10 mouse cellular contexts compared by ENCODE assay signal in genomic region chr17:35701203-35701977, GRCm38 (mm10). TPM values are rescaled to one million over a fixed set of nuclear protein-coding genes. Genes with fewer than 3 reads are reported as not detected.
DNase-seq lines count a peak whose midpoint lies in the region; ATAC-seq and TF ChIP-seq lines count a peak whose summit lies in the region.
"Had no signal": no experiment of that assay in that cellular context is flagged by ENCODE, and none has a peak within 500 bp of the region (broad histone marks: within the 10 kb centered on the region; RNA-seq: fewer than 3 reads in every experiment).

No protein-coding gene starts in this region.

- peak overlapping the region; percentile 83 for H3K4me2 ChIP-seq in lung, embryonic 14.5 days
- H3K4me2 ChIP-seq in liver, embryonic 14.5 days (ENCODE audit: low read depth): peak overlapping the region; percentile 56
- peak overlapping the region; percentile 72 for H3K4me2 ChIP-seq in stomach, embryonic 16.5 days (ENCODE audit: low read depth, low read length)

- H3K4me1 ChIP-seq in lung, embryonic 14.5 days (ENCODE audit: insufficient read depth): peaks cover 39% of the 10 kb centered on the region
- H3K4me1 ChIP-seq in cortical plate, adult 2 months (ENCODE audit: control insufficient read depth, insufficient read depth, low read length): peaks cover 11% of the 10 kb centered on the region
- peaks cover 0 to 3% of the 10 kb centered on the region in 2 experiments; a peak in 1 of 4 replicates for H3K4me1 ChIP-seq in liver, embryonic 14.5 days (replicated peaks; ENCODE audit: control insufficient read depth in 2 of 2, insufficient read depth in 2 of 2, low read length in 1 of 2)
- H3K4me1 ChIP-seq in stomach, embryonic 16.5 days (ENCODE audit: control insufficient read depth, insufficient read depth, low read length): peaks cover 43% of the 10 kb centered on the region

- TF ChIP-seq EP300 in liver, embryonic 14.5 days (IDR thresholded peaks at IDR 0.05; ENCODE audit: low read depth): no peak

- H3K9me3 ChIP-seq in lung, embryonic 14.5 days (ENCODE audit: low read depth, low read length): no peaks in the 10 kb centered on the region
- H3K9me3 ChIP-seq in liver, embryonic 14.5 days (ENCODE audit: control insufficient read depth, low read length): no peaks in the 10 kb centered on the region
- no peaks in the 10 kb centered on the region for H3K9me3 ChIP-seq in stomach, embryonic 16.5 days (replicated peaks; ENCODE audit: control insufficient read depth, low read length)

- WGBS in lung, embryonic 14.5 days: 3% methylated on average over 16 of the region's 16 CpGs
- WGBS in liver, embryonic 14.5 days (ENCODE audit: insufficient replicate concordance): 5% methylated on average over 16 of the region's 16 CpGs
- under 1% methylated on average over 16 of the region's 16 CpGs for WGBS in stomach, embryonic 16.5 days

- 0 out of 2 replicates have a peak, but pooled peaks cover 2% of the 10 kb centered on the region for H3K36me3 ChIP-seq in lung, embryonic 14.5 days (ENCODE audit: insufficient read depth)
- no peaks in the 10 kb centered on the region for H3K36me3 ChIP-seq in liver, embryonic 14.5 days (replicated peaks; ENCODE audit: control insufficient read depth, insufficient read depth, low read depth)
- no peaks in the 10 kb centered on the region for H3K36me3 ChIP-seq in stomach, embryonic 16.5 days (ENCODE audit: control insufficient read depth, insufficient read depth, low read length)

- no peak for TF ChIP-seq POLR2A in cortical plate, adult 2 months (IDR thresholded peaks at IDR 0.05; ENCODE audit: extremely low read depth, insufficient read depth, low read length)

- H3K27me3 ChIP-seq in lung, embryonic 14.5 days (ENCODE audit: insufficient read depth, low read length): no peaks in the 10 kb centered on the region; the same call in 1 of the 2 replicates
- peaks cover 75% of the 10 kb centered on the region for H3K27me3 ChIP-seq in liver, embryonic 14.5 days (ENCODE audit: control insufficient read depth, insufficient read depth, low read length)
- no peaks in the 10 kb centered on the region for H3K27me3 ChIP-seq in stomach, embryonic 16.5 days (ENCODE audit: control insufficient read depth, insufficient read depth, low read length)

- H3K27ac ChIP-seq in lung, embryonic 14.5 days (ENCODE audit: low read depth): peak overlapping the region; percentile 97
- peak overlapping the region; percentile 85 for H3K27ac ChIP-seq in cortical plate, adult 2 months (ENCODE audit: insufficient read depth, low read length)
- no peak overlapping the region for H3K27ac ChIP-seq in liver, embryonic 14.5 days
- peak overlapping the region; percentile 100 for H3K27ac ChIP-seq in stomach, embryonic 16.5 days (ENCODE audit: low read length)

- peak; percentile 60 for DNase-seq in lung, embryonic 14.5 days
- DNase-seq in lung, postnatal 10 days: no peak
- DNase-seq in heart, postnatal 4 days: peak; percentile 59
- no peak for DNase-seq in liver, embryonic 14.5 days (ENCODE audit: low read depth in 3 of 3, low spot score in 3 of 3)
- DNase-seq in spleen, postnatal 14 days (ENCODE audit: low spot score in 2 of 2): no peak
- DNase-seq in c-Kit-positive CD71-positive TER-119-positive erythroid progenitor cells, embryonic 14.5 days (ENCODE audit: low spot score): no peak

- peak overlapping the region; percentile 75 for H3K9ac ChIP-seq in lung, embryonic 14.5 days
- no peak overlapping the region for H3K9ac ChIP-seq in liver, embryonic 14.5 days (replicated peaks)
- peak overlapping the region; percentile 89 for H3K9ac ChIP-seq in stomach, embryonic 16.5 days (ENCODE audit: low read length)

- peak overlapping the region; percentile 61 for H3K4me3 ChIP-seq in lung, embryonic 14.5 days (ENCODE audit: low read depth, low read length)
- H3K4me3 ChIP-seq in cortical plate, adult 2 months (ENCODE audit: insufficient read depth, low read length): peak overlapping the region; percentile 54
- H3K4me3 ChIP-seq in liver, embryonic 14.5 days (ENCODE audit: insufficient read depth in 1 of 2, low read depth in 2 of 2, low read length in 2 of 2): peak overlapping the region; percentile 20 to 49
- peak overlapping the region; percentile 74 for H3K4me3 ChIP-seq in stomach, embryonic 16.5 days (replicated peaks; ENCODE audit: low read length)

- ATAC-seq in lung, embryonic 14.5 days (ENCODE audit: insufficient read depth): no peak
- ATAC-seq in liver, embryonic 14.5 days (ENCODE audit: insufficient read depth): no peak
- no peak for ATAC-seq in stomach, embryonic 16.5 days (ENCODE audit: insufficient read depth, low FRiP score)

- TF ChIP-seq CTCF in lung, embryonic 14.5 days (IDR thresholded peaks at IDR 0.05; ENCODE audit: low read depth): no peak
- TF ChIP-seq CTCF in cortical plate, adult 2 months (IDR thresholded peaks at IDR 0.05; ENCODE audit: extremely low read depth, insufficient read depth, low read length): no peak
- no peak for TF ChIP-seq CTCF in liver, embryonic 14.5 days (IDR thresholded peaks at IDR 0.05; ENCODE audit: low read depth)

RNA-seq across cellular contexts. Expression of gene Ddr1, which starts 3.0 kb away (rescaled TPM):
- 32.9 and 38.2 TPM in 2 replicates for polyA plus RNA-seq in lung, embryonic 14.5 days (2014; fragmentation: Nextera tagmentation; extraction: Ambion mirVana)
- 42.8 and 44.9 TPM in 2 replicates for polyA plus RNA-seq in cortical plate, adult 2 months (2012; rRNA removed)
- 100 to 1,000 TPM; 107 to 113 TPM for total RNA-seq in heart, postnatal 4 days (2021)
- polyA plus RNA-seq in liver, embryonic 14.5 days (2012; rRNA removed): 1.1 TPM in 2 replicates
- polyA plus RNA-seq in liver, embryonic 14.5 days (2014; fragmentation: Nextera tagmentation; extraction: Ambion mirVana): 1.6 and 1.7 TPM in 2 replicates
- polyA plus RNA-seq in stomach, embryonic 16.5 days (2015; fragmentation: Nextera tagmentation; extraction: Ambion mirVana): 81.5 and 86.5 TPM in 2 replicates

RNA-seq across cellular contexts. Expression of gene Gtf2h4, which starts 27.9 kb away (rescaled TPM):
- 47.4 and 49.3 TPM in 2 replicates for polyA plus RNA-seq in lung, embryonic 14.5 days (2014; fragmentation: Nextera tagmentation; extraction: Ambion mirVana)
- polyA plus RNA-seq in cortical plate, adult 2 months (2012; rRNA removed): 29.8 and 32.9 TPM in 2 replicates
- total RNA-seq in heart, postnatal 4 days (2021): 10 to 100 TPM; 19.4 to 20.9 TPM
- 17.8 and 18.0 TPM in 2 replicates for polyA plus RNA-seq in liver, embryonic 14.5 days (2012; rRNA removed)
- polyA plus RNA-seq in liver, embryonic 14.5 days (2014; fragmentation: Nextera tagmentation; extraction: Ambion mirVana): 23.1 and 26.8 TPM in 2 replicates
- 38.6 and 41.5 TPM in 2 replicates for polyA plus RNA-seq in stomach, embryonic 16.5 days (2015; fragmentation: Nextera tagmentation; extraction: Ambion mirVana)

RNA-seq across cellular contexts. Expression of gene Vars2, which starts 34.0 kb away (rescaled TPM):
- polyA plus RNA-seq in lung, embryonic 14.5 days (2014; fragmentation: Nextera tagmentation; extraction: Ambion mirVana): 22.4 and 24.1 TPM in 2 replicates
- polyA plus RNA-seq in cortical plate, adult 2 months (2012; rRNA removed): 34.5 and 38.9 TPM in 2 replicates
- 10 to 100 TPM; 29.0 to 29.2 TPM for total RNA-seq in heart, postnatal 4 days (2021)
- polyA plus RNA-seq in liver, embryonic 14.5 days (2012; rRNA removed): 7.1 and 7.8 TPM in 2 replicates
- polyA plus RNA-seq in liver, embryonic 14.5 days (2014; fragmentation: Nextera tagmentation; extraction: Ambion mirVana): 4.0 and 5.8 TPM in 2 replicates
- 17.2 and 17.4 TPM in 2 replicates for polyA plus RNA-seq in stomach, embryonic 16.5 days (2015; fragmentation: Nextera tagmentation; extraction: Ambion mirVana)

RNA-seq across cellular contexts. Expression of gene Mucl3, which starts 57.9 kb away (rescaled TPM):
- 1.0 and 1.4 TPM in 2 replicates for polyA plus RNA-seq in lung, embryonic 14.5 days (2014; fragmentation: Nextera tagmentation; extraction: Ambion mirVana)
- polyA plus RNA-seq in cortical plate, adult 2 months (2012; rRNA removed): 0.06 TPM in 1 of 2 replicates, not detected in the other
- total RNA-seq in heart, postnatal 4 days (2021): not detected
- polyA plus RNA-seq in liver, embryonic 14.5 days (2012; rRNA removed): 0.02 TPM in 1 of 2 replicates, not detected in the other
- polyA plus RNA-seq in liver, embryonic 14.5 days (2014; fragmentation: Nextera tagmentation; extraction: Ambion mirVana): not detected in 2 replicates
- polyA plus RNA-seq in stomach, embryonic 16.5 days (2015; fragmentation: Nextera tagmentation; extraction: Ambion mirVana): 71.0 and 145 TPM in 2 replicates
- total RNA-seq: adrenal gland, postnatal 36 days; neutrophil, adult 5-6 weeks had no signal

Comparison
In these comparisons a context has a peak if more than half of its experiments do, and no peak if none do; other contexts are left out.
1. DNase-seq: peak in lung, embryonic 14.5 days (single experiment) and heart, postnatal 4 days (single experiment); none in lung, postnatal 10 days (single experiment), liver, embryonic 14.5 days (0 of 3), spleen, postnatal 14 days (0 of 2) and c-Kit-positive CD71-positive TER-119-positive erythroid progenitor cells, embryonic 14.5 days (single experiment).
2. RNA of gene Ddr1, which starts 3.0 kb away (polyA plus RNA-seq): 81.5 to 86.5 TPM in stomach, embryonic 16.5 days, 42.8 to 44.9 TPM in cortical plate, adult 2 months and 32.9 to 38.2 TPM in lung, embryonic 14.5 days; 1.1 to 1.7 TPM in liver, embryonic 14.5 days; every median in the first group is over 10 times any median in the second.
3. Peak in every context shown above with its lines, with median percentiles within 50 percentile points of each other: H3K4me2 ChIP-seq and H3K4me3 ChIP-seq.